9 mouse cellular contexts compared by ENCODE assay signal in genomic region chr1:118672196-118672595, GRCm38 (mm10). TPM values are rescaled to one million over a fixed set of nuclear protein-coding genes. Genes with fewer than 3 reads are reported as not detected.
A peak's percentile ranks its signal among the peaks of the same experiment; 100 is the strongest.
DNase-seq lines count a peak whose midpoint lies in the region; ATAC-seq lines count a peak whose summit lies in the region.
"Had no signal": no experiment of that assay in that cellular context is flagged by ENCODE, and none has a peak within 500 bp of the region (broad histone marks: within the 10 kb centered on the region; RNA-seq: fewer than 3 reads in every experiment).

No protein-coding gene starts in this region.

- no peak overlapping the region for H3K9ac ChIP-seq in lung, embryonic 15.5 days

- no peaks in the 10 kb centered on the region for H3K9me3 ChIP-seq in lung, embryonic 15.5 days

- WGBS in lung, embryonic 15.5 days, result 52% methylated on average over 8 of the region's 8 CpGs

- no peak overlapping the region for H3K4me2 ChIP-seq in lung, embryonic 15.5 days

- no peaks in the 10 kb centered on the region for H3K27me3 ChIP-seq in lung, embryonic 15.5 days

- peak overlapping the region; percentile 41; the same call in 1 of the 2 replicates for H3K27ac ChIP-seq in lung, embryonic 15.5 days
- H3K27ac ChIP-seq: macrophage had no signal

- H3K4me3 ChIP-seq in lung, embryonic 15.5 days, result no peak overlapping the region

- 0 out of 2 replicates have a peak, but pooled peaks cover 5% of the 10 kb centered on the region for H3K4me1 ChIP-seq in lung, embryonic 15.5 days

- ATAC-seq in lung, embryonic 15.5 days (ENCODE audit: borderline replicate concordance, extremely low read depth, low FRiP score, low TSS enrichment), result 0 out of 2 replicates have a peak, but pooled peaks have one; percentile 37
- no peak for ATAC-seq in monocyte, adult 5-6 weeks (replicated peaks; ENCODE audit: insufficient number of reproducible peaks, low FRiP score, low TSS enrichment, poor library complexity, severe bottlenecking)

- peak; percentile 4 to 8 for DNase-seq in left cerebral cortex, adult 8-10 months (ENCODE audit: low spot score in 2 of 2)
- no peak for DNase-seq in left cerebral cortex, adult 11 months (ENCODE audit: low spot score)
- DNase-seq in cerebellum, adult 9-11 months, result peak; percentile 17
- DNase-seq in frontal cortex, postnatal 14 days (ENCODE audit: low spot score in 2 of 2), result peak; percentile 13 to 23
- no peak for DNase-seq in adrenal gland, adult 2 months
- no peak for DNase-seq in c-Kit-positive CD71-positive TER-119-positive erythroid progenitor cells, embryonic 14.5 days (ENCODE audit: low spot score)

- H3K36me3 ChIP-seq in lung, embryonic 15.5 days, result no peaks in the 10 kb centered on the region

RNA-seq across cellular contexts. Expression of gene Tfcp2l1, which starts 44.5 kb away (rescaled TPM):
- total RNA-seq in left cerebral cortex, adult 8-10 months (2022), result 1 to 10 TPM; 3.2 to 3.8 (median 3.5) TPM
- polyA plus RNA-seq in lung, embryonic 15.5 days (2015; fragmentation: Nextera tagmentation; extraction: Ambion mirVana), result 0.79 and 1.0 TPM in 2 replicates
- not detected in 3 replicates for total RNA-seq in monocyte, adult 5-6 weeks (2017)
- total RNA-seq in adrenal gland, adult 2 months (2021), result 1 to 10 TPM in 1 of 2 experiments, under 1 TPM in 1; 0.46 to 1.2 TPM
- 0.28 and 0.94 TPM in 2 replicates for polyA plus RNA-seq in adrenal gland, adult 2 months (2012; rRNA removed)

Comparison
In these comparisons a context has a peak if more than half of its experiments do, and no peak if none do; other contexts are left out.
1. DNase-seq: peak in left cerebral cortex, adult 8-10 months (2 of 2), cerebellum, adult 9-11 months (single experiment) and frontal cortex, postnatal 14 days (2 of 2); none in left cerebral cortex, adult 11 months (single experiment), adrenal gland, adult 2 months (single experiment) and c-Kit-positive CD71-positive TER-119-positive erythroid progenitor cells, embryonic 14.5 days (single experiment).